Mouse (Mus musculus): ENCODE data around the gene Pappa.

GRCm38 (mm10) chr4:65350521-65350920 is 226.5 kb downstream of the Pappa start:
- TF ChIP-seq CTCF (conservative IDR thresholded peaks at IDR 0.05 in 1 of 2, IDR thresholded peaks at IDR 0.05 in 1 of 2; ENCODE audit: low read depth in 2 of 2, low read length in 2 of 2): no peak
- no peak for TF ChIP-seq POLR2A (IDR thresholded peaks at IDR 0.05; ENCODE audit: low read depth, low read length)
